Mouse (Mus musculus) kidney, postnatal 0 days (tissue): ENCODE results near the gene Irs2. TPM values are rescaled to one million over a fixed set of nuclear protein-coding genes. Genes with fewer than 3 reads are reported as not detected.

Source experiments
- ATAC-seq: fragments of 200-750 bp; cut with Nextera tagmentation; replicated peaks from 2 replicates; pipeline ENCODE4 v1.8.0; 2017; ENCODE audit warnings: low read depth, moderate number of reproducible peaks, moderate TSS enrichment, moderate library complexity; ENCODE audit not compliant: low FRiP score
- DNase-seq: peaks from one replicate; pipeline ENCODE4 v3.0.0-alpha.2; 2016; ENCODE audit warnings: low spot score
- H3K27ac ChIP-seq: fragments of 300-500 bp; sonication (generic); 2 replicates; pipeline ENCODE4 v1.5.1; 2014; ENCODE audit warnings: mild to moderate bottlenecking
- H3K27me3 ChIP-seq: fragments of 300-500 bp; sonication (generic); 2 replicates; pipeline ENCODE4 v1.6.1; 2014; ENCODE audit warnings: low read length, mixed read lengths; ENCODE audit not compliant: insufficient read depth
- H3K36me3 ChIP-seq: fragments of 300-500 bp; sonication (generic); 2 replicates; pipeline ENCODE4 v1.6.1; 2014; ENCODE audit warnings: low read length, mixed read lengths; ENCODE audit not compliant: insufficient read depth
- H3K4me1 ChIP-seq: fragments of 300-500 bp; sonication (generic); replicated peaks from 2 replicates; pipeline ENCODE4 v1.6.1; 2014; ENCODE audit warnings: antibody characterized with exemption, low read length, mixed read lengths; ENCODE audit not compliant: insufficient read depth
- H3K4me2 ChIP-seq: fragments of 300-500 bp; sonication (generic); 2 replicates; pipeline ENCODE4 v1.6.1; 2014; ENCODE audit warnings: mild to moderate bottlenecking, low read length, moderate library complexity, mixed read lengths
- H3K4me3 ChIP-seq: fragments of 300-500 bp; sonication (generic); replicated peaks from 2 replicates; pipeline ENCODE4 v1.5.1; 2014; ENCODE audit warnings: low read depth, low read length
- H3K9ac ChIP-seq: fragments of 300-500 bp; sonication (generic); 2 replicates; pipeline ENCODE4 v1.6.1; 2014; ENCODE audit warnings: low read depth, low read length
- H3K9me3 ChIP-seq: fragments of 300-500 bp; sonication (generic); replicated peaks from 2 replicates; pipeline ENCODE4 v1.6.1; 2016; ENCODE audit warnings: low read length, inconsistent platforms, mixed read lengths
- CTCF ChIP-seq: IDR thresholded peaks from 2 replicates; pipeline ENCODE4 v1.5.1; 2016; ENCODE audit warnings: antibody characterized with exemption, low read depth, mild to moderate bottlenecking, moderate library complexity
- WGBS: fragments of 180-500 bp; shearing (Covaris S2); extraction: QIAGEN DNeasy Blood & Tissue Kit; methylation state at CpG from one replicate; pipeline ENCODE4 v1.1.7; 2014; 5-methylcytosine and 5-hydroxymethylcytosine counted together
- polyA plus RNA-seq: library from polyadenylated mRNA; unstranded; fragments of >200 nt; fragmentation: Nextera tagmentation; extraction: Ambion mirVana; gene quantifications from 2 replicates; pipeline ENCODE4 v1.2.1, GENCODE M21; 2015

The Irs2 gene
- polyA plus RNA-seq, 1 experiment from 2014 or later = 8.5 TPM

DNA sequence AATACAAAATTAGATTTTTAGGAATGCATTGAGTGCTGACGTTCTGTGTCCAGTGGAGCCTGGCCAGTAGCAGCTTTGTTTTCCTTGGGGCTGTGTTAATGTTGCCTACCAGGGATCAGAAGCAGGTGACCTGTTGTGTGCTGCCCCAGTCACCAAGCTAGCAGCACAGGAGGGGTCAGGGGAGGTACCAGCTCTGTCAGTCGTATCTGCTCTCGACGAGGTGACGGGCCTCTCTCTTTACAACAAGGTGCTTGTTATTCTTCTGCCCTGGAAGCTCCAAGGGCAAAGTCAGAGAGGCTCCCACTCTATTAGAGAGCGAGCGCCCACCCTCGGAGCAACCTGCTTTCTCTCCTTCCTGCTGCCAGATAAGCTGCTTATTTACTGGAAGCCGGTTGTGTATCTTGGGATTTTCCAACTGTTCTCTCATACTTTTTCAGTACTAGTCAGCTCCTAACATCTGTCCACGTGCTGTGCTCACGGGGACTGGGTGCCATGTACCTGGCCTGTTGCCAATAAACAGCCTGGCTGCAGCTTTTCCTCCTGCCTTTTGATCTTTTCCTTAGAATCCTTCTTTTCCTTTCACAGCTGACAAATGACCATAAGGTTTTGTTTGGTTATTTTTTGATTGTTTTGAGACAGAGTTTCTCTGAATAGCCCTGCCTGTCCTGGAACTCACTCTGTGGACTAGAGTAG lies 2.8 kb upstream of the Irs2 start:
- peak overlapping the region; percentile 31; the same call in 1 of the 2 replicates for H3K27ac ChIP-seq
- H3K27me3 ChIP-seq = no peaks in the 10 kb centered on the region
- H3K9ac ChIP-seq = no peak overlapping the region
- no peak for TF ChIP-seq CTCF
- ATAC-seq (no peak), DNase-seq (no peak)
- 9% methylated on average over 11 of the region's 11 CpGs for WGBS
- no peak overlapping the region for H3K4me2 ChIP-seq
- H3K4me1 ChIP-seq = peaks cover 6% of the 10 kb centered on the region
- H3K36me3 ChIP-seq = 0 out of 2 replicates have a peak, but pooled peaks cover 2% of the 10 kb centered on the region
- no peaks in the 10 kb centered on the region for H3K9me3 ChIP-seq
- H3K4me3 ChIP-seq = no peak overlapping the region

DNA sequence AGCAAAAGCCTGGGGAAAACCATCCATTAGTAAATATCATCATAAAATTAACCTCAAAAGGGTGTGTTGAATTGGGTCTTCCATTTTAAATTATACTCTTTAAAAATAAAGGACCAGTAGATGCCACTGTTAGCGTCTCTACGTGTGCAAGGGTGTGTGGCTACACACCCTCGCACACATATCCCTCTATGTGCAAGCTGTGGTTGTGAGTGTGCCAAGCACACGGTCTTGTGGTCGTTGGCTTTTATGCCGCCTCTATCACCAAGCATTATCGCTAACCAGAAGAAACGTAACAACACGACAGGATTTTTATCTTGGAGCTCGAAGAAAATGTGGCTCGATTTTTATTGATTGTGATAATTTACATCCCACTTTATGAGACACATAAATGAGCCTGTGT lies 2.1 kb upstream of the Irs2 start:
- Histone ChIP-seq H3K4me2 (no peak overlapping the region), H3K27me3 (no peaks in the 10 kb centered on the region), H3K9me3 (no peaks in the 10 kb centered on the region), H3K4me3 (no peak overlapping the region), H3K27ac (no peak overlapping the region), H3K36me3 (0 out of 2 replicates have a peak, but pooled peaks cover 4% of the 10 kb centered on the region), H3K9ac (no peak overlapping the region), H3K4me1 (peaks cover 13% of the 10 kb centered on the region)
- WGBS = 36% methylated on average over 11 of the region's 11 CpGs
- no peak for TF ChIP-seq CTCF
- no peak for ATAC-seq
- no peak for DNase-seq

DNA sequence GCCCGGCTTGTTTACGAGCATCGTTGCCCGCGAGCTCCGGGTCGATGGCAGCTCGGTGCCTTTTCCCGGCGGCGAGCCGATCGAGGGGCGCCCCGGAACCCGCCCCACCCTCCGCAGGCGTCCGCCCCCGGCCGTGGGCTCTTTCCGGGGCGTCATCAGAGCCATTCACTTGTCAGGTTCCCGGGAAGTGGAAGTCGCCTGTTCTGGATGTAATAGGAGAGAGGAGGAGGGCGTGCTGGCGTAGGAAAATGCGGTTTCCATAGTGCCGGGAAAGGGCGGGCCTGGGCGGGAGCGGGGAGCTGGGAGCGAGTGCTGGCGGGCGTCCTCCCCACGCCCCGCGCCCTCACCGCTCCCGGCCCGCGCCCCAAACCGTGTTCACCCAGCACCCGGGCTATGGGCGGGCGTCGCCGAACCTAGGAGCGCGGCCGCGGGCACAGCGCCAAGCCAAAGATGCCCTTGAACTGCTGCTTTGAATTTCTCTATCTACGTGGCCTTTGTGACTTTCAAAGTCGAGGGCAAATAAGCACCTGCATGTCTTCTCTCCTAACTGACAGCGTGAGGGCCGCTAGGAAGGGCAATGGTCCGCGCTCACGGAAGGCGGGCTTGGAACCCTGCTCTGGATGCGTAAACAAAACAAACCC lies 1.3 kb upstream of the Irs2 start:
- peak overlapping the region; percentile 81 for H3K4me3 ChIP-seq
- ATAC-seq = peak; percentile 72
- TF ChIP-seq CTCF = no peak
- peak overlapping the region; percentile 86 for H3K4me2 ChIP-seq
- peak; percentile 93 for DNase-seq
- H3K9ac ChIP-seq = peak overlapping the region; percentile 92
- H3K9me3 ChIP-seq = no peaks in the 10 kb centered on the region
- WGBS = under 1% methylated on average over 51 of the region's 62 CpGs
- no peaks in the 10 kb centered on the region for H3K27me3 ChIP-seq
- H3K27ac ChIP-seq = peak overlapping the region; percentile 98
- H3K4me1 ChIP-seq = peaks cover 22% of the 10 kb centered on the region
- H3K36me3 ChIP-seq = peaks cover 12% of the 10 kb centered on the region; the same call in 1 of the 2 replicates

DNA sequence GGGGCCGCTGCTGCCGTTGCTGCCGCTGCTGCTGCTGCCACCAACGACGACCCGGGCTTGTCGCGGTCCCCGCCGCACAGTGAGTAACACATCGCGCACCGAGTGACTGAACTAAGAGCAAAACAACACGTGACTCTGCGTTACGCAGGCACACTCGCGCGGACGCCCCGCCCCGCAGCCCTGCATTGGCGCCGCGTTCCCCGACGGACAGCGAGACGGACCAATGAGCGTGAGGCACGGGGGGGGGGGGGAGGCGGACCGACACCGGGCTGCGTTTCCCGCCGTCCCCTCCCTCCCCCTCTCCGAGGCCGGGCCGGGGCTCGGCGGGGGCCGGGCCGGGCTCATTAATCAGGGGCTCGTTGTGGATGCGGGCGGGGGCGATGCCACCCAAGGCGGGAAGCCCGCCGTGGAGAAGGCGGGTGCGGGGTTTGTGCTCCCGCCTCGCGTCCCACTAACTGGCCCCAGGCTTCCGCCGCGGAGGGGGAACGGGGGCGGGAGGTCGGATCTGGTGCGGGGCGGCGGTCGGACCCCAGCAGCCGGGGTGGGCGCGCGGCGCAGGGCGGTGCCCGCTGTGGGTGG lies 673 bp upstream of the Irs2 start:
- H3K9me3 ChIP-seq = no peaks in the 10 kb centered on the region
- WGBS = under 1% methylated on average over 50 of the region's 73 CpGs
- TF ChIP-seq CTCF = no peak
- peak overlapping the region; percentile 92 for H3K9ac ChIP-seq
- H3K4me3 ChIP-seq = peak overlapping the region; percentile 81
- peaks cover 12% of the 10 kb centered on the region; the same call in 1 of the 2 replicates for H3K36me3 ChIP-seq
- H3K27ac ChIP-seq = peak overlapping the region; percentile 98
- no peaks in the 10 kb centered on the region for H3K27me3 ChIP-seq
- H3K4me1 ChIP-seq = peaks cover 27% of the 10 kb centered on the region
- ATAC-seq (peak; percentile 88), DNase-seq (peak; percentile 97)
- peak overlapping the region; percentile 86 for H3K4me2 ChIP-seq

DNA sequence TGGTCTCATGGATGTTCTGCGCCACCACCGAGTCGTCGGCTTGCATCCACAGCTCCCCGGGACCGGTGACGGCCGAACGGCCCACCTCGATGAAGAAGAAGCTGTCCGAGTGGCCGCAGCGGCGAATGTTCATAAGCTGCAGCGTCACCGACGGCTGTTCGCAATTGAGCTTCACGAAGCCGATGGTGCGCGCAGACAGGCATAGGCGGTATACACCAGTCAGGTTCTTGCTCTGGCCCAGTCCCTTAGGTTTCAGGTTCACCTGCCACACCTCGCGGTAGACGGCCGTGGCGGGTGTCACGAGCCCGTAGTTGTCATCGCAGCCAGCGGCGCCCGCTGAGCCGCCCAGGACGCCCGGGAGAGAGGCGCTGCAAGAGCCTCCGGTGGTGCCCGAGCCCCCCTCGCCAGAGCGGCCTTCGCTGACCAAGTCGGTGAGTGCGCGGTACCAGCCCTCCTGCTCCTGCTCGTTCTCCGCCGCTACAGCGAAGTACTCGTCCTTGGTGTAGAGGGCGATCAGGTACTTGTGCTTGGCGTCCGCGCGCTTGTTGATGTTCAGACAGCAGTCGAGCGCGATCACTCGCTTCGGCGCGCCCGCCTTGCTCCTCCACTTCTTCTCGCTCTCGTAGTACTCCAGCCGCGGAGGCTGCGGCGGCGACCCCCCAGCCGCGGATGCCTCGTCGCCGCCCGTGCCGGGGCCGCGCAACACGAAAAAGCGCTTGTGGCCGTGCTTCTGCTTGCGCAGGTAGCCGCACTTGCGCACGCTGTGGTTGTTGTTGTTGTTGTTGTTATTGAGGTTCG lies 478 bp downstream of the Irs2 start:
- no peak for TF ChIP-seq CTCF
- under 1% methylated on average over 88 of the region's 88 CpGs for WGBS
- H3K4me1 ChIP-seq = peaks cover 38% of the 10 kb centered on the region

More for the DNA sequence above, 478 bp downstream of the Irs2 start:
- ATAC-seq = no peak
- Histone ChIP-seq H3K4me2 (peak overlapping the region; percentile 86), H3K4me3 (peak overlapping the region; percentile 81), H3K27me3 (no peaks in the 10 kb centered on the region), H3K36me3 (peaks cover 12% of the 10 kb centered on the region; the same call in 1 of the 2 replicates), H3K9me3 (no peaks in the 10 kb centered on the region), H3K27ac (peak overlapping the region; percentile 98), H3K9ac (peak overlapping the region; percentile 92)
- peak; percentile 63 for DNase-seq
